Comparison of ENCODE assay signal across 32 mouse cellular contexts in genomic region chr2:168399088-168399709, GRCm38 (mm10).
DNase-seq lines count a peak whose midpoint lies in the region; ATAC-seq lines count a peak whose summit lies in the region.
"Had no signal": no experiment of that assay in that cellular context is flagged by ENCODE, and none has a peak within 500 bp of the region (broad histone marks: within the 10 kb centered on the region; RNA-seq: fewer than 3 reads in every experiment).

No protein-coding gene starts in this region.

- H3K9me3 ChIP-seq in forebrain, embryonic 14.5 days (replicated peaks; ENCODE audit: control insufficient read depth, low read length): no peaks in the 10 kb centered on the region
- H3K9me3 ChIP-seq in forebrain, embryonic 16.5 days (ENCODE audit: control insufficient read depth, low read length): 0 out of 2 replicates have a peak, but pooled peaks cover 2% of the 10 kb centered on the region
- H3K9me3 ChIP-seq in neural tube, embryonic 13.5 days: no peaks in the 10 kb centered on the region
- H3K9me3 ChIP-seq in midbrain, embryonic 13.5 days: no peaks in the 10 kb centered on the region
- H3K9me3 ChIP-seq in neural tube, embryonic 14.5 days (ENCODE audit: control insufficient read depth, low read length): no peaks in the 10 kb centered on the region
- H3K9me3 ChIP-seq: embryonic facial prominence, embryonic 13.5 days; forebrain, embryonic 12.5 days; intestine, embryonic 15.5 days; neural tube, embryonic 12.5 days had no signal

- H3K27me3 ChIP-seq in forebrain, embryonic 14.5 days (replicated peaks; ENCODE audit: control insufficient read depth, insufficient read depth, low read length): no peaks in the 10 kb centered on the region
- no peaks in the 10 kb centered on the region for H3K27me3 ChIP-seq in forebrain, embryonic 16.5 days (replicated peaks; ENCODE audit: control insufficient read depth, insufficient read depth, low read length)
- no peaks in the 10 kb centered on the region for H3K27me3 ChIP-seq in neural tube, embryonic 13.5 days
- H3K27me3 ChIP-seq in midbrain, embryonic 13.5 days: no peaks in the 10 kb centered on the region
- no peaks in the 10 kb centered on the region for H3K27me3 ChIP-seq in neural tube, embryonic 14.5 days (ENCODE audit: control insufficient read depth, insufficient read depth, low read length)
- H3K27me3 ChIP-seq: embryonic facial prominence, embryonic 13.5 days; intestine, embryonic 15.5 days; neural tube, embryonic 12.5 days had no signal

- H3K9ac ChIP-seq in forebrain, embryonic 14.5 days (ENCODE audit: low read length): no peak overlapping the region
- H3K9ac ChIP-seq in forebrain, embryonic 16.5 days (replicated peaks; ENCODE audit: low read depth, low read length): no peak overlapping the region
- no peak overlapping the region for H3K9ac ChIP-seq in neural tube, embryonic 13.5 days
- no peak overlapping the region for H3K9ac ChIP-seq in midbrain, embryonic 13.5 days (replicated peaks)
- no peak overlapping the region for H3K9ac ChIP-seq in neural tube, embryonic 14.5 days (replicated peaks; ENCODE audit: low read depth, low read length)
- H3K9ac ChIP-seq: embryonic facial prominence, embryonic 13.5 days; forebrain, embryonic 12.5 days; intestine, embryonic 15.5 days; liver, embryonic 14.5 days; neural tube, embryonic 12.5 days had no signal

- H3K4me2 ChIP-seq in forebrain, embryonic 14.5 days (ENCODE audit: low read length): no peak overlapping the region
- H3K4me2 ChIP-seq in forebrain, embryonic 16.5 days (ENCODE audit: low read length): no peak overlapping the region
- peak overlapping the region; percentile 11; the same call in 1 of the 2 replicates for H3K4me2 ChIP-seq in neural tube, embryonic 13.5 days
- peak overlapping the region; percentile 9; the same call in 1 of the 2 replicates for H3K4me2 ChIP-seq in midbrain, embryonic 13.5 days (replicated peaks)
- no peak overlapping the region for H3K4me2 ChIP-seq in neural tube, embryonic 14.5 days (ENCODE audit: low read depth, low read length)
- H3K4me2 ChIP-seq: embryonic facial prominence, embryonic 13.5 days; forebrain, embryonic 12.5 days; heart, embryonic 11.5 days; intestine, embryonic 15.5 days; neural tube, embryonic 12.5 days had no signal

- 42% methylated on average over 14 of the region's 14 CpGs for WGBS in forebrain, embryonic 14.5 days
- 37% methylated on average over 14 of the region's 14 CpGs for WGBS in forebrain, embryonic 16.5 days
- WGBS in neural tube, embryonic 13.5 days: 41% methylated on average over 14 of the region's 14 CpGs
- WGBS in midbrain, embryonic 13.5 days: 29% methylated on average over 14 of the region's 14 CpGs
- whole genome bisulfite sequencing in neural tube, embryonic 14.5 days: 41% methylated on average over 14 of the region's 14 CpGs

- ATAC-seq in forebrain, embryonic 14.5 days: no peak
- ATAC-seq in forebrain, embryonic 16.5 days: no peak
- ATAC-seq in neural tube, embryonic 13.5 days (ENCODE audit: low read depth): peak; percentile 45; the same call in 1 of the 2 replicates
- peak; percentile 67 for ATAC-seq in midbrain, embryonic 13.5 days
- ATAC-seq in neural tube, embryonic 14.5 days (ENCODE audit: low read depth): no peak
- ATAC-seq: activated CD4-positive, CD25-positive, alpha-beta regulatory T cell, adult 4 months; intestine, embryonic 15.5 days had no signal

- peaks cover 9% of the 10 kb centered on the region; the same call in 1 of the 2 replicates for H3K4me1 ChIP-seq in forebrain, embryonic 14.5 days (ENCODE audit: control insufficient read depth, insufficient read depth, low read length)
- H3K4me1 ChIP-seq in forebrain, embryonic 16.5 days (replicated peaks; ENCODE audit: control insufficient read depth, insufficient read depth, low read length): peaks cover 13% of the 10 kb centered on the region
- H3K4me1 ChIP-seq in neural tube, embryonic 13.5 days (replicated peaks): peaks cover 28% of the 10 kb centered on the region
- peaks cover 53% of the 10 kb centered on the region for H3K4me1 ChIP-seq in midbrain, embryonic 13.5 days (replicated peaks)
- peaks cover 7% of the 10 kb centered on the region for H3K4me1 ChIP-seq in neural tube, embryonic 14.5 days (ENCODE audit: control insufficient read depth, insufficient read depth, low read length)
- H3K4me1 ChIP-seq: embryonic facial prominence, embryonic 13.5 days; intestine, embryonic 15.5 days had no signal

- peak; percentile 32 for DNase-seq in forebrain, embryonic 14.5 days (ENCODE audit: low spot score)
- DNase-seq in neural tube, embryonic 10.5 days (ENCODE audit: extremely low spot score, low spot score): no peak
- no peak for DNase-seq in adrenal gland, postnatal 14 days
- no peak for DNase-seq in cerebellum, postnatal 4 days (ENCODE audit: low spot score in 2 of 2)
- DNase-seq: adrenal gland, adult 8-10 months; cerebellum, adult 11-12 months; cerebellum, adult 9-11 months; gastrocnemius, postnatal 25 days; heart, adult 18-20 months; heart, postnatal 4 days; kidney, adult 2 months; kidney, postnatal 4 days; liver; lung, adult 2 months; lung, postnatal 10 days; right cerebral cortex, adult 18-20 months; spleen, adult 18-20 months; thymus, postnatal 14 days had no signal

- no peak overlapping the region for H3K27ac ChIP-seq in forebrain, embryonic 14.5 days (ENCODE audit: low read depth, low read length)
- no peak overlapping the region for H3K27ac ChIP-seq in forebrain, embryonic 16.5 days (ENCODE audit: low read length)
- H3K27ac ChIP-seq in neural tube, embryonic 13.5 days (replicated peaks): peak overlapping the region; percentile 73
- peak overlapping the region; percentile 85 for H3K27ac ChIP-seq in midbrain, embryonic 13.5 days
- H3K27ac ChIP-seq in neural tube, embryonic 14.5 days (ENCODE audit: low read depth, low read length): peak overlapping the region; percentile 16; the same call in 1 of the 2 replicates
- H3K27ac ChIP-seq: embryonic facial prominence, embryonic 13.5 days; forebrain, embryonic 12.5 days; intestine, embryonic 15.5 days; kidney, postnatal 0 days; liver, embryonic 14.5 days; macrophage; neural tube, embryonic 12.5 days had no signal

- H3K4me3 ChIP-seq in forebrain, embryonic 14.5 days (ENCODE audit: low read depth, low read length): no peak overlapping the region
- H3K4me3 ChIP-seq in forebrain, embryonic 16.5 days (replicated peaks; ENCODE audit: low read length): no peak overlapping the region
- no peak overlapping the region for H3K4me3 ChIP-seq in neural tube, embryonic 13.5 days
- no peak overlapping the region for H3K4me3 ChIP-seq in midbrain, embryonic 13.5 days (replicated peaks)
- no peak overlapping the region for H3K4me3 ChIP-seq in neural tube, embryonic 14.5 days (ENCODE audit: low read depth, low read length)
- H3K4me3 ChIP-seq: embryonic facial prominence, embryonic 13.5 days; erythroblast, embryonic 14.5 days; forebrain, embryonic 12.5 days; intestine, embryonic 15.5 days; neural tube, embryonic 12.5 days had no signal

- no peaks in the 10 kb centered on the region for H3K36me3 ChIP-seq in forebrain, embryonic 14.5 days (ENCODE audit: control insufficient read depth, insufficient read depth, low read length)
- H3K36me3 ChIP-seq in forebrain, embryonic 16.5 days (ENCODE audit: control insufficient read depth, insufficient read depth): no peaks in the 10 kb centered on the region
- H3K36me3 ChIP-seq in neural tube, embryonic 13.5 days: no peaks in the 10 kb centered on the region
- H3K36me3 ChIP-seq in midbrain, embryonic 13.5 days: no peaks in the 10 kb centered on the region
- no peaks in the 10 kb centered on the region for H3K36me3 ChIP-seq in neural tube, embryonic 14.5 days (ENCODE audit: control insufficient read depth, insufficient read depth, low read length)
- H3K36me3 ChIP-seq: embryonic facial prominence, embryonic 13.5 days; forebrain, embryonic 12.5 days; intestine, embryonic 15.5 days; neural tube, embryonic 12.5 days had no signal

Comparison
In these comparisons a context has a peak if more than half of its experiments do, and no peak if none do; other contexts are left out.
1. ATAC-seq: peak in neural tube, embryonic 13.5 days (single experiment) and midbrain, embryonic 13.5 days (single experiment); none in forebrain, embryonic 14.5 days (single experiment), forebrain, embryonic 16.5 days (single experiment) and neural tube, embryonic 14.5 days (single experiment).
2. H3K4me2 ChIP-seq: peak in neural tube, embryonic 13.5 days (single experiment) and midbrain, embryonic 13.5 days (single experiment); none in forebrain, embryonic 14.5 days (single experiment), forebrain, embryonic 16.5 days (single experiment) and neural tube, embryonic 14.5 days (single experiment).
3. H3K27ac ChIP-seq: peak in neural tube, embryonic 13.5 days (single experiment), midbrain, embryonic 13.5 days (single experiment) and neural tube, embryonic 14.5 days (single experiment); none in forebrain, embryonic 14.5 days (single experiment) and forebrain, embryonic 16.5 days (single experiment).